Mouse (Mus musculus) common myeloid progenitor, adult 5-6 weeks (primary cell): ENCODE data around the gene Zfp580. TPM values are rescaled to one million over a fixed set of nuclear protein-coding genes. Genes with fewer than 3 reads are reported as not detected.
"Not testable (repeated sequence)": the region's sequence is repeated elsewhere in the genome, so short reads cannot be mapped to it uniquely, and the experiment has no call there.

Experiments used
- ATAC-seq: replicated peaks from 2 replicates; pipeline ENCODE4 v1.8.0; 2016; ENCODE audit warnings: low read depth, mild to moderate bottlenecking, moderate TSS enrichment, inconsistent platforms; ENCODE audit not compliant: poor library complexity, severe bottlenecking
- total RNA-seq: library from RNA; stranded (forward); fragments of 200-1000, 187-1606 nt; gene quantifications from 2 replicates; pipeline ENCODE4 v1.2.3, GENCODE M21; 2017

Zfp580 gene
- 1.8 and 3.6 TPM in 2 replicates for total RNA-seq

DNA sequence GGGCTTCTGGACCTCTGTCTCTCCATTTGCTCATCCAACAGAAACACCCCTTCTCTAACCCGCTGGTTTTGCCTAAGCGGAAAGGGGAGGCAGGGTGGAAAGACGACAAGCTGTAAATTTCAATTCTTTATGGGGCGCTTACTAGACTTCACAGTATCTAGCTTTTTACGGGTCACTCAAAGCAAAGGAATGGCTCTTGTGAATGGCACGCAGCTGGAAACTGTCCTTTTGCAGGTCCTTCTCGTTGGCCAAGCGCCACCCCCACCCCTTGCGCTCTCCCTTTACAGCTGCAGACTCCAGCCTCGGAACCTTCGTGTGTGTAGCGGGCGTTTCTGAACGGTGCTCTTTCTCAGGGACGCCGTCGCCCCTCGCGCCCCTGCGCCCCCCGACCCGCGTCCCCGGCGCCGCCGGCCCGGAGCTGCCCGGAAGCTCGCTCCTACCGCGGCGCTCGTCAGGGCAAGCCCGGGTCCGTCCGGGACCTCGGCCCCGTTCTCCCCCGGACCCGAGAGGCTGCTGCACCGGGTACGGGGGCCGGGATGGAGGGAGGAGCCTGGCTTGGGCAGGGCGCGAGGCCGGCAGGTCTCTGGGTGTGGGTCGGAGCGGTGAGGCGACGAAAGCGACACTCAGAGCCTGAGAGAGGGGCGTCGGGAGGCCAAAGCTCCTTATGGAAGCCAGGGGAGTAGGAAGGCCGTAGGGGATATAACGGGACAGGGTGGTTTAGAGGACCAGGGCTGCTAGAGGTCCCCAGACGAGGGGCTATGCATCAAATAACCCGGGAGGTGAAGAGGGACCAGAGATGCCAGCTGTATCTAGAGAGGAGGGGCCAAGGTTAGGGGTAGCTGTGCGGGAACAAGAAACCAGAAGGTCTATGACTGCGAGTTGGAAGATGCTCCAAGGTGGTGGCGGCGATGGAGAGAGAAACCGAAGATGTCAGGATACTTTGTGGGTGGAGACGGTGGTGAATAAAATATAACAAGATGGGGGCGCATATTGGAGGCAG, at the start of gene Zfp580:
Zfp580 (plus strand) TSS at position 346 of the 1,000 bp plus-strand sequence.
- peak; percentile 62 for ATAC-seq

DNA sequence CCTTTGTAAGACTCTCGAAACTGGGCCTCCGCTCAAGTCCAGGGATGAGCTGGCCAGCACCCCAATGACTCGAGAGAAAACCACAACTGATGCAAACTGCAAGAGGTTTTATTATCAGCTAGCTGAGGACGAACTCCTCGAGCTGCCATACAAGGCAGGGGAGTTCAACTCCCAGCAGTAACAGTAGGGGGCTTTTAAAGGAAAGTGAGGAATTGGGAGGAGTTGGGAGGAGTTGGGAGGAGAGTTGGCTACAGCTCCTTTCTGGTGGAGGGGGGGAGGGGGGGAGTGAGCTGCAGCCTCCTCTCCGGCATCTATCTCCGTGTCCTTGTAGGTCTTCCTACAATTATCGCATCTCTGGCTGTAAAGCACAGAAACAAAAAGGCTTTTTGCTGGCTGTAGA, 48.5 kb upstream of the Zfp580 start:
- not testable (repeated sequence) for ATAC-seq

DNA sequence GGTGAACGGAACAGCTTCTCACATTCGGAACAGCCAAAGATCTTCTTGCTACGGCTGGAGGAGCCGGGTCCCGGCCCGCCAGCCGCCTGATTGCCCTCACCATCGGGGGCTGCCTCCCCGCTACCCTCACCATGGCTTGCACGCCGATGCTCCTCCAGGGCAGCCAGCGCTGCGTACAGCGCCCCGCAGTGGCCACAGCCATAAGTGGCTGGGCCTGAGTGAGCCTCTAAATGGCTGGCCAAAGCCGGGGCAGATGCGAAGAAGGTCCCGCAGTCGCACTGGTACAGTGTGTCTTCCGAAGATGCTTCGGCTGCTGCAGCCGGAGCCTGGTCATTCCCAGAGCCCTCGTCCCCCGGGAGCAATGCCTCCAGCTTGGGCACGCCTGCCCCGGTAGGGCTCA, 43.1 kb upstream of the Zfp580 start:
- ATAC-seq: no peak

DNA sequence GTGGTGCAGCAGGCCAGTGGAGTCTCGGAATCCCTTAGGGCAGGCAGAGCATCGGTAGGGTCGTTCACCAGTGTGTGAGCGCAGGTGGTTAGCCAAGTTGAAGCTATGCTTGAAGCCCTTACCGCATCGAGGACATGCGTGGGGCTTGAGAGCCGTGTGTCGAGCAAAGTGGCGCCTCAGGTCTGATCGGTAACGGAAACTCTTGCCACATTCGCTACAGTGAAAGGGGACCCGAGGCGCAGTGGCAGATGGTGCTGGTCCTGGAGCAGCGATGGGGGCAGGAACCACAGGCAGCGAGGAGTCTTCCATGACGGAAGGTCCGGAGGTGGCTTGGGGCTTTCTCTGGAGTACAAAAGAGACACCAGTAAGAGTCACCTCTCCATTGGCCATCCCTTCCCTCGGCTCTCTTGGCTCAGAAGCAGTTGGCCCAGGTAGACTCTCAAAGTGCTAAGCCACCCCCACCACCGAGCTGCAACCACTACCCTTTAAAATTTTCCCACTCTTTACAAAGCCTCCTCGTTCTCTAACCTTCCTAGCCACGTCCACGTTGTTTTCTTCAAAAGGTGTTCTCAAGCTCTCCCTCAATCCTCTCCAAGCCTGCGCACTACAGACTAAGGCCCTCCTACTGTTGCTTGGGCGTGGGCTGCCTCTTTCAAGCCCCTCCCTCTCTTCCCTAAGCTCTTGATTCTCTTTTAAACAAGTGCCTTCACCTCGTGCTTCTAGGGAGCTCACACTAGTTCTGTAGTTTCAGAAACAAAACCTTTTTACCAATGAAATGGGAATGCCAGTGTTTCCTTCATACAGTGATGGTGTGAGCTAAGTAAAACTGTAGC, 38.4 kb upstream of the Zfp580 start:
- no peak for ATAC-seq

DNA sequence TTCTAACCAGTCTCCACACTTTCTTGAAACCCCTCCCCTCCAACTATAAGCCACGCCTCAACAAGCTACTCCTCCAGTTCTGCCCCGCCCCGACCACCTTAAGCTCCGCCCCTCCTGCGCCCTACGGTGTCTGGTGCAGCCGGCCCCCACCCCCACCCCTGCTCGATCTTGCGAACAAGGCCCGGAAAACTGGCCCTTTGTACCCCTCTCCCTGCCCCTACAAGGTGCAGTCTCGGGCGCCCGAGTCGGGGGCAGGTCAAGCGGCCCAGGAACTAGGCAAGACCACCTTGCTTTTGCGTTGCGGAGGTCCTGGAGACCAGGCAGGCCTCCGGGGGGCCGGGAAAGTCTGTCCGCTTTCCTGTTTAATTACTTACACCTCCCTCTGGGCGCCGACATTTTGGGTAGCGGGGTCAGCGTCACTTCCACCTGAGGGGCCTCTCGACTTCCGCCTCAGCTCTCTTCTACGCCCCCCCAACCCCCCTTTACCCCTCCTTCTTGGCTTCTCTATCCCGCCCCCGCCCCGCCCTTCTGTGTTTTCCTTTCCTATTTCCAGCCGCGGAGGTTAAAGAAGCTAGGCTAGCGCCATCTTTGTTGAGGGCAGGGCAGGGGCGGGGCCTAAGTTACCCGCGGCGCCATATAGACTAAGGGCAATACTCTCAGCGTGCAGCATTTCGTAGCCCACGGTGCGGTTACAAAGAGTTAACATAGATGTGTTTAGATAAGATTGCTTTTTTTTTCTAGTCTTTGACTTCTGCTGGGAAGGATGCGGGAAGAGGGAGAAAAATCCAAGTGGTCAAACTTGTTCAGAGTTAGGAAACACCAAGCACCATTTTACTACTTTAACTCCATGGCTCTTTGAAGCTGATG, 36.9 kb upstream of the Zfp580 start, which contains the start of the genes Zfp524 and Fiz1:
Zfp524 (plus strand) TSS at position 165 of the 867 bp plus-strand sequence.
Fiz1 (minus strand) TSS at position 447 of the 867 bp plus-strand sequence.
- ATAC-seq: peak; percentile 64

DNA sequence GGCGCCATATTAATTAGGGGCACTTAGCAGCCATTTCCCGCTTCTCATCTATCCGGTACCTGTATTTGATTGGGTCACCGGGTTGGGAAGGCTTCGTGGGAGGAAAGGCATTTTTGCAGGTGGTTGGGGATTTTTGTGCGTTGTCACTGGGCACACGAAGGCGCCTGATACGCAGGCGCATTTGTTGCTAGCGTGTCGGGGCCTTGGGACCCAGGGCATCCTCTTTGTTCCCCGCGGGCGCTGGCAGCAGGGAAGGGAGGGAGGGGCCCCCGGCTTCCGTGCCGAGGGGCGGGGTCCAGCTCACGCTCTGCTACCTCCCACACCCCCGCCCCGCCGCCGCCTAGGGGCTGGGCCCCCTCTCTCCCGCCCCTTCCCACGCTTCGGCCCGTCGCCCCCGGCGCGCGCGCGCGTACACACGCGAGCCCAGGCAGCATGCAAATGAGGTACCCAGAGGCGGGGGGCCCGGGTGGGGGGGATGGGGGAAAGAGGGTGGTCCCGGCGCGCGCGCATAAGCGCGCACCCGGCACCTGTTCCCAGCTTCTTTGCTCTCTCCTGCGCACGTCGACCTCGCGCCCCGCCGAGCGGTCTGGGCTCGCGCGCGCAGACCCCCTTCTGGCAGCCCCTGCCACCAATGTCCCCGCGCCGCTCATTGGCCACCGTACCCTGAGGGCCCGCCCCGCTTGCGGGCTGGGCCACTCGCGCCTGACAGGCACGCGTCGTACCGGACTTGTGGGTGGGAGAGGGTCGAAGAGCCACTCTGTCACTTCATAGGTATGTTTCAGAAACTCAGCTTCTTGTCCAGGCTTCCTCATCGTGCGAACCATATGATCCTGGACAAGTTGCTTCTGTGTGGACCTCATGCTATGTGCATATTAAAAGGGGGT, 36.0 kb upstream of the Zfp580 start, which contains the start of gene Gm44973:
Gm44973 (plus strand) TSS at position 379 of the 884 bp plus-strand sequence.
- peak; percentile 61 for ATAC-seq

DNA sequence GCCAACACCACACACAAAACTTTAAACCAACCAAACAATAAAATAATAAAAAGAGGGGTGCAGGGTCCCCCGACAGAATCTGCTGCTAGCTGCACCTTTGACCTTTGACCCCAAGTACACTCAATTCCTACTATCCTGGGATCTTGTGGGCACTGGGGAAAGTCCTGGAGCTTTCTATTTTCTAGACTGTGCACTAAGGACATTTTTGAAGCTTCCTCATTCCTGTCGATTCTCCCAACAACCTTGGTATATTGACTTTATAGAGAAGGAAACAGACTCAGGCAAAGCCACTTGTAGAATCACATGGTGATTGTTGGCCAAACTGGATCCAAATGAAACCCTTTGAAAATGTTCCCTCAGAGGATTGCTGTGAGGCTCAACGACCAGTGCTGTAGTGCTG, 35.3 kb upstream of the Zfp580 start:
- ATAC-seq: no peak

DNA sequence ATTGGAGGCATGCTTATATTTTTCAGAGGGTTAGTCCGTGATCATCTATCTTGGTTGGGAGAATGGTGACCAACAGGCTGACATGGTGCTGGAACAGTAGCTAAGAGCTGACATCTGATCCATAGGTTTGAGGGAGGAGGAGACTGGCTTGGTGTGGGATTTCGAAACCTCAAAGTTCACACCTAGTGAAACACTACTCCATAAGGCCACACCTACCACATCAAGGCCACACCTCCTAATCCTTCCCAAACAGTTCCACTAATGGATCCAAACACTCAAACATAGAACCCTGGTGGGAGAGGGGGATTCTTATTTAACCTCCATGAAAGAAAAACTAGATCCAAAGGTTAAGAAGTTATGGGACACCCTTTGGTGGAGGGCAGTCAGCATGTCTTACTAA, 34.4 kb upstream of the Zfp580 start:
- ATAC-seq: no peak

DNA sequence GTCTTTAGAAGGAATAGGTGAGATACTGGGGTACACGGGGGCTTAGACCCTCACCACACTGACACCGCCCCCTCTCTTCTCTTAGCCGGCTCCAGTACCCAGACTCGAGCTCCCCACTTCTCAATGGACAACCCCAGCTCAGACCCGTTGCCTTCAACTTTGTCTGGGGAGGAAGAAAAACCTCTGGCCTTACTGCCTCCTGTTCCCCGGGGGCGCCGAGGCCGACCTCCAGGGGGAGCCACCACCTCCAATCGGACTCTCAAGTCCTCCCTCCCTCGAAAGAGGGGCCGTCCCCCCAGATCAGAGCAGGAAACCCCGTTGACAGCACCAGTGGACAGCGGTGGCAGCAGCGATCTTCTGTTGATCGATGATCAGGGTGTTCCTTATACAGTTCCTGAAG, 34.0 kb upstream of the Zfp580 start:
- ATAC-seq: no peak

DNA sequence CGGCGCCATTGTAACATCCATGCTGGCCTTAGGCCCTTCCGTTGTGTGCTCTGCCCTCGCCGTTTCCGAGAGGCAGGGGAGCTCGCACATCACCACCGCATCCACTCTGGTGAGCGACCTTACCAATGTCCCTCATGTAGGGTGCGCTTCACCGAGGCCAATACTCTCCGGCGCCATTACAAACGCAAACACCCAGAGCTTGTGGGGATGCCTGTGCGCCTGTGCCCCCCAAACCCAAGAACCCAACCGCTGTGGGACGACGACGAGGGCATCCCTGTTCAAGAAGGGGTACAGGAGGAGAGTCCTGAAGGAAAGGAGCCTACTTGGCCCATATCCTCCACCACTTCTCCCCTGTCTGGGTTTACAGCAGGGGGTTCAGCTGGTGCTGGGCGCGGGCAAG, 33.4 kb upstream of the Zfp580 start:
- no peak for ATAC-seq

DNA sequence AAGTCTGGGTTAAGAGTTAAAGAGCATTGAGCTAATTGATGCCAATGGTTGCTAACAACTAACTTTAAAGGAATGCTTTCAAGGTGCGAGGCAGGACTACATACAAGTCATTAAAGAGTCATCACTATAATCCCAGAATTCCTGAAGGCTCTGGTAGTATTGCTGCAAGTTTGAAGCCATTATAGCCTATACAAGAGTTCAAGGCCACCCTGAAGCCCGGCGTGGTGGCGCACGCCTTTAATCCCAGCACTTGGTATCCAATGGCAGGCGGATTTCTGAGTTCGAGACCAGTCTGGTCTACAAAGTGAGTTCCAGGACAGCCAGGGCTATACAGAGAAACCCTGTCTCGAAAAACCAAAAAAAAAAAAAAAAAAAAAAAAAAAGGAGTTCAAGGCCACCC, 31.8 kb upstream of the Zfp580 start:
- not testable (repeated sequence) for ATAC-seq

DNA sequence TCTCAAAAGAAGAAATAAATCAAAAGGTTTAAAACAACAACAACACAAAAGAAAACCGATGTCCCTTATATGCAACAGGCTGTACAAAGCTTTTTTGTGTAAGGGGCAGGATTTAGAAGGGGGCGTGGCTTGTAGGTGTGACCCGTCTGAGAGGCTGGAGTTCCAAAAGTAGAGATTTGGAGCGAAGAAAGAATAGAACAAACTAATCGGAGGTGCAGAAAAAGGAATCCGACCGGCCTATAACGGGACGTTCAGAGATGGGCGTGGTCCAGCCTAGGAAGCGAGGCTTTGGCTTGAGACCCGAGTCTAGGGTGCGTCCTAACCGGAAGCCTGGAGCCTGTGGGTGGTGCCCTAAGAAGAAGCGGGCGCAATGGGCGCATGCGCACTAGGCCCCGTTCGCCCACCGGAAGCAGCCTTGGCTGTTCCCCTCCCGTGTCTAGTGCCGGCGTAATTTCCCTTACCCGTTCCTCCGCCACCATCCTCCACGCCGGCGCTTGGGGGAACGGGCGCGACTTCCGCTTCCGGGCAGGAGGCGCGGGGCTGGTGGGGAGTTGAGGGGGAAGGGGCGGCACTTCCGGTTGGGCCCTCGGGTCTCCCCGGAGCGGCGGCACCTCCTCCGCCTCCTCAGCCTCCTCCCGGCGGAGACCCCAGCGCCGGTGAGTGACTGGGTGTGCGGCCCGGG, 31.2 kb upstream of the Zfp580 start, which contains the start of the genes Zfp865 and Ccdc106:
Zfp865 (plus strand) TSS at position 377 of the 682 bp plus-strand sequence.
Ccdc106 (plus strand) TSS at position 554 of the 682 bp plus-strand sequence.
- ATAC-seq: peak; percentile 85

DNA sequence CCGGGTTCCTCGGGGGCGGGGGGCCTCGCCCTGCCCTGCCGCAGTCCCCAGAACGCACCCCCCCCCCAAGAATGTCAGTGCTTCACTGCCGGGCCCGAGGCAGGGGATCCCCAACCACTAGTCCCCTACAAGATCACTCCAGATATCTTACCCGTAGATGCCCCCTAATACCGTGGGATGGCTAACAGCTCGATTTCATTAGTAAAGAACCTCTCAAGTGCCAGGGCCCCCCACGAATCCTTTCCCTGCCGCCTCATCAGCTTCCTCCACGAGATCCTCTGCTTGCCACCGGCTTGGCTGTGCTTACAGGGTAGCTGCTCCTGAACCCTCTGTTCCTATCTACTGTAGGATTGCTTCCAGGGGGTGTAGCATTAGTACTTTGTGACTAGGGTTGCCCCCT, 30.7 kb upstream of the Zfp580 start:
- no peak for ATAC-seq

DNA sequence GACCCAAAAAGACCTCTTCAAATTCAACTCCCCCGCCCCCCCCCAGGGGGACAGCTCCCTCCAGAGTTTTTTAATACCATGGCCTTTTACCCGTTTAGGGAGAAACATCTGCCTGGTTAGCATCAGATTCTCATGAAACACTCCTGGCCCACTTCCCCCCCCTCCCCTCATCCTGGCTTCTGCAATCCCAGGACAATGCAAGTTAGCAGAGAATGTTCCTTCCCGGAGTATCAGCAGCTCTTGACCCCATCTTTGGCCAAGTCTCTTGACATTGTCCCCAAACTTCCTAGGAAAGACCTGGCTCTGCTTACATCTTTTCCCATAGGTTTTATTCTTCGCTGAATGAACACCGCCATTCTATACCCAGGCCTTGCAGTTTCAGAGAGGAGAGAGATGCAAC, 30.1 kb upstream of the Zfp580 start:
- ATAC-seq: no peak

DNA sequence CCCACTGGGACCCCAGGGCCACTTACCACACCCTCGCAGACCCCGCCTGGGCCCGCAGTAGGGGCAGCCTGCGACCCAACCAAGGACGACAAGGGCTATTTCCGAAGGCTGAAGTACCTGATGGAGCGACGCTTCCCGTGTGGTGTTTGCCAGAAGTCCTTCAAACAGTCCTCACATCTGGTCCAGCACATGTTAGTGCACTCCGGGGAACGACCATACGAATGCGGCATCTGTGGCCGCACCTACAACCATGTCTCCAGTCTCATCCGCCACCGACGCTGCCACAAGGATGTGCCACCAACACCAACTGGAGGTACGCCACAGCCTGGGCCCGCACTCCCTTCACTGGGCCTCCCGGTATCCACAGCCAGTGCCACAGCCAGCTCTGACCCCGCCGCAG, 21.8 kb upstream of the Zfp580 start:
- ATAC-seq: no peak

DNA sequence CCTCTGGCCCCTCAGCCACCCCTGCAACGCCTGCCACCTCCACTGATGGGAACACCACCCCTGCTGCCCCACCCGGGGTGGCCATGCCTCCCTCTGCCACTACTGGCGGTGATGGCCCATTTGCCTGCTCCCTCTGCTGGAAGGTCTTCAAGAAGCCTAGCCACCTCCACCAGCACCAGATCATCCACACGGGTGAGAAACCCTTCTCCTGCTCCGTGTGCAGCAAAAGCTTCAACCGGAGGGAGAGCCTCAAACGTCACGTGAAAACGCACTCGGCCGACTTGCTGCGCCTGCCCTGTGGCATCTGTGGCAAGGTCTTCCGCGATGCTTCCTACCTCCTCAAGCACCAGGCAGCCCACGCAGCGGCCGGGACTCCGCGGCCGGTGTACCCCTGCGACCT, 21.4 kb upstream of the Zfp580 start:
- no peak for ATAC-seq

DNA sequence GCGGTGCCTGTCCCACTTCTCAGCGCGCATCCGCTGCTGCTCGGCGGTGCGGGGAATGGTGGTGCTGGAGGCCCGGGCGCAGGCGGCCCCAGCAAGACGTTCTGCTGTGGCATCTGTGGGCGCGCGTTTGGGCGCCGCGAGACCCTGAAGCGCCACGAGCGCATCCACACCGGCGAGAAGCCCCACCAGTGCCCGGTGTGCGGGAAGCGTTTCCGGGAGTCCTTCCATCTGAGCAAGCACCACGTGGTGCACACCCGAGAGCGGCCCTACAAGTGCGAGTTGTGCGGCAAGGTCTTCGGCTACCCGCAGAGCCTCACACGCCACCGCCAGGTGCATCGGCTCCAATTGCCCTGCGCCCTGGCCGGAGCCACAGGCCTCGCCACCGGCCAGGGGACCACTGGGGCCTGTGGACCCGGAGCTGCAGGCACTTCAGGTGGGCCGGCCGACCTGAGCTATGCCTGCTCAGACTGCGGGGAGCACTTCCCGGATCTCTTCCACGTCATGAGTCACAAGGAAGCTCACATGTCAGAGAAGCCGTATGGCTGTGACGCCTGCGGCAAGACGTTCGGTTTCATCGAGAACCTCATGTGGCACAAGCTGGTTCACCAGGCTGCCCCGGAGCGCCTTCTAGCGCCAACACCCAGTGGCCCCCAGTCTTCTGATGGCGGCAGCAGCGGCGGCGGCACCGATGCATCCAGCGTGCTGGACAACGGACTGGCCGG, 20.6 kb upstream of the Zfp580 start:
- ATAC-seq: no peak
